Mouse (Mus musculus): ENCODE results near the gene Stk40.
"Not testable (repeated sequence)": the region's sequence is repeated elsewhere in the genome, so short reads cannot be mapped to it uniquely, and the experiment has no call there.

Stk40 gene

DNA sequence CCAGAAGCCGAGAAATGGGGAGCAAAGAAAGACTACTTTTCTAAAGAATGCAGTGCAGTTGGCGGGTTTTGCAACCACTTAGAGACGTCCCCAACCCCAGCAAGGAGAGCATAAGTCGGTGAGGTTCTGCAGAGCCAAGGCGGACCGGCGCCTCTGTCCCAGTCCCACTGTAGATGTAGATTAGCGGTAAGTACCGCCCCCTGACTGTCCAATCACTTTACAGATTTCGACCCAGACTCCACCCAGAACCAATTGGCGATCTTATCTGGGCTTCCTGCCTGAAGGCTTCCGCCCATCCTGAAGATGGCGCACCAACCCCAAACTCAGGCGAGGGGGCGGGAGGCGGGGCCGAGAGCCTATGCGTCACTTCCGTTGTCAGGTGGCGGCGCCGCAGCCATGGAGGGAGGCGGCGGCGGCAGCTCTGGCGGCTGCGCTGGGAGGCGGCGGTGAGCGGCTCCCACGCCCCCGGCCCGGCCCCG, at the start of gene Stk40:
Stk40 (plus strand) TSS at position 368 of the 479 bp plus-strand sequence.
- DNase-seq (ENCODE audit: low spot score in 2 of 2) = peak; percentile 94 to 95

DNA sequence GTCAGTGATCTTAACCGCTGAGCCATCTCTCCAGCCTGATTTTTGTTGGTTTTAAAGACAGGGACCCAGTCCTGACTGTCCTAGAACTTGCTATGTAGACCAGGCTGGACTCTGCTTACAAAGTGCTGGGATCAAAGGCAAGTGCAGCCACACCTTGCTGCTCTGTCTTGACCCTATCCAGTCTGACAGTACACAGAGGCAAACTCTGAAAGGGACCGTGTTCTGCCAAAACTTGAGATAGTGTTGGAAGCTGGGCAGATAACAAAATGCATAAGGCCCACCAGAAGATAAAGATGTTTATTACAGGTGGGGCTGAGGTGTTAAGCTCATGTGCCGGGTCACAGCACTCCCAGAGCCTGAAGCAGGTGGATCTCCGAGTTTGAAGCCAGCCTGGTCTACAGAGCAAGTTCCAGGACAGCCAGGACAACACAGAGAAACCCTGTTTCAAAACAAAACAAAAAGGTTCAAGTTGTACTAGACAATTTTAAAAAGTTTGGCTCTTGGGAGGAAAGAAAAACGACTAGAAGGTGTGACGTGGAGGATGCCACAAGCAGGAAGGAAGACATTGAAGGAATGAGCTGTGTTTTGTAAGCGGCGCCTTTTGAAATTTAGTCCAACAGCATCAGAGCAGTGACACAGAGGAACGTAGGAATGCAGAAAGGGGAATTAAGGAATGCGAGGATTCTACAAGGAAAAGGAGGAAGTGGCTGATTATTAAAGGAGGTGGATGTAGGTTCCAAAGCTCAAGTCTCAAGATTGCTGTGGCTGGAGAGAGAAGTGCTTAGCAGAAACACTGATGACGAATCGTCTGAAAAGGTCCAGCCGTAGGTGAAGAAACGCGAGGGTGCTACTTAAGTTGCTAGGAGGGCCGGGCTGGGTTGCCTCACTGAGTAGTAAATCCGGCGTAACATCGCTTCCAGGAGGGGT, 46.3 kb upstream of the Stk40 start:
- no peak for DNase-seq (ENCODE audit: low spot score in 2 of 2)

GRCm38 (mm10) chr4:126058134-126058996, 45.4 kb upstream of the Stk40 start, which contains the start of gene Oscp1:
Oscp1 (plus strand) TSS chr4:126058565.
- DNase-seq (ENCODE audit: low spot score in 2 of 2) = peak; percentile 87 to 91

- DNase-seq (ENCODE audit: low spot score in 2 of 2) = no peak
Measured at GRCm38 (mm10) chr4:126058997-126059362, 44.8 kb upstream of the Stk40 start.

- no peak for DNase-seq (ENCODE audit: low spot score in 2 of 2)
Measured at GRCm38 (mm10) chr4:126062856-126063255, 40.9 kb upstream of the Stk40 start.

DNA sequence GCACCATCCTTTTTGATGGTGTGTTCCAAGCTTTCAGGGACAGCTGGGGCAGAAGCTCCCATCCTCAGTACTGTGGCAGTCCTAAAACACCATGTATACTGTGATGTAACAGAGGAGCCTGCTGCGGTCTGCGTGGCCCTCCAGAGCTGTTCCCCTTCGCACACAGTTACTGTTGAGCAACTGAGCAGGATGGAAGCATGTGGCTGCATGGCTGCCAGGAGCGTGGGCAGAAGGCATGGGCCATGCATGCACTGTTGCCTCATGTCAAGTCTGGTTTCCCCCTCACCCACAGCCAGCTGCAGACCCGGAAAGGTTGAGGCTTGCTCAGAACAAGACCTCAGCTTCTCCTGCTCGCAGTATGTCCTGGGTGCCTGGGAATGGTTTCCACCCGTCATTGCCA, 38.5 kb upstream of the Stk40 start:
- DNase-seq (ENCODE audit: low spot score in 2 of 2) = no peak

DNA sequence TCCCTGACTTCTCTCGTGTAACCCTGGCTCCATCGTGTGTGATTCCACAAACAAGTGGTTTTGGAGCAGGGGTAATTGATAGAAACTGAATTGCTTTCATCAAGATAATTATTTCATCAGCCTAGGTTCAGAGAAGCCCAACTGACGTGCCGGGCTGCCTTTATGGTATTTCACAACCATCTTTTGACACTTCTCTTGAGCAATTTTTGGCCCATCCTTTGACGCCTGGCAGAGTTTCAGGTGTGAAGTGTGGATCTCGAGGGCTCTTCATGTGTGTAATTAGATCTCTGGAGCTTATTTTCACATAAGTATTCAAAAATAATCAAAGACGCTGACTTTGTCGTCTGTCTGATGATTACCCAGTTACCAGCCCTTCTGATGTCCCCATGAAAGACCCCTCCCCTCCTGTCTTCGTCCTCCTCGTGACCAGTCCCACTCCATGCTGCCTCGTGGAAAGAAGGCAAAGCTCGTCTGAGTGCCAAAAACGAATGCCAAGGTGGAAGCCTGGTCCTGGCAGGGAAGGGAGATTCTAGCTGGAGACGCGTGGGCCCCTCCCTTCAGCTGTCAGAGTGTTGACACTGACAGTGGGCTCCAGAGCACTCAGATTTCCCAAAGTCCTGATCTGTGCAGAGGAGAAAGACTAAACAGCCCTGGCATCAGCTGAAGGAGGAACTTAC, 36.2 kb upstream of the Stk40 start:
- DNase-seq (ENCODE audit: low spot score in 2 of 2) = no peak

GRCm38 (mm10) chr4:126068842-126069241, 34.9 kb upstream of the Stk40 start:
- DNase-seq (ENCODE audit: low spot score in 2 of 2) = no peak

DNA sequence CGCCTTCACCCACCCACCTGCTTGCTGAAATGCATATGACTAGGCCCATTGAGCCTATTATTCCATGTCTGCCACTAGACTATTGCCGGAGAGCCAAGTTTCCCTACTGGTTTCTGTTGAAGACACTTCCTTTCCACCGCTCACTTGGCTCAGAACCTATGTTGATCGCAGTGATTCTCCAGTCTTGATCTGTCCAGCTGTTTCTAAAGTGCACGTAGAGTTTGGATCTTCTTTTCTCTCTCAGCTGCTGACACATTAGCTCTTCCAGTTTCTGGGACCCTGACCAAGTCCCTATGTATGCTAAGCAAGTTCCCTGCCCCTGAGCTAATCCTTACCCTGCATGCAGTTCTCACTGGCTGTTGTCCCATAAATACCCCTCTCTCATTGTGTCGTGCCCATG, 25.9 kb upstream of the Stk40 start:
- no peak for DNase-seq (ENCODE audit: low spot score in 2 of 2)

DNA sequence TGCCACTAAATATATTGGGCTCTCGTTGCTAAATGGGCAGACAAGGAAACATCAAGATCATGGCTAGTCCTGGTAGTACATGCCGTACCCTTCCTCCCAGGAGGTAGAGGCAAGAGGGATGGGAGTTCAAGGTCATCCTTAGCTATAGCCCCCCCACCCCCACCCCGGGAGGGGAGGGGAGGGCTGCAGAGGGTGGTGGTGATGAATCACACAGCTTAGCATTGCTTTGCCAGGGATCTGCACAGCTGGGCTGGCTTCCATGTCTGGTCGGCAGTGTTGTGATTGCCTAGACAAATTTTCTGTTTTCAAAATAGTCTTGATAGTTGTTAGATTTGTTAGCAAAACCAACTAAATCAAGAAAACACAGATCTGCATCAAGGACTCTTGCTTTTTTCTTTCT, 24.5 kb upstream of the Stk40 start:
- no peak for DNase-seq (ENCODE audit: low spot score in 2 of 2)

DNA sequence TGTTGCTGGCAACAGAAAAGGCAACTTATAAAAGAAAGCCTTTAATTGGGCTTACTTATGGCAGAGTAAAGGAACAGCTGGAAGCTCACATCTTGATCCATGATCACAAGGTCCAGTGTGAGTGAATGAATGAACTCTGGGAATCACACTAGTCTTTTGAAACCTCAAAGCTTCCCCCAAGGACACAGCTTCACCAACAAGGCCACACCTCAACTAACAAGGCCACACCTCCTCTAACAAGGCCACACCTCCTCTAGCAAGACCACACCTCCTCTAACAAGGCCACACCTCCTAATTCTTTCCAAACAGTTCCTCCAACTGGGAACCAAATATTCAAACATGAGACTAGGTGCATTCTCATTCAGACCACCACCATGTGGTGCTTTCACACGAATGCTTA, 22.2 kb upstream of the Stk40 start:
- DNase-seq (ENCODE audit: low spot score in 2 of 2) = no peak

- DNase-seq (ENCODE audit: low spot score in 2 of 2) = no peak
Measured at GRCm38 (mm10) chr4:126083021-126083420, 20.7 kb upstream of the Stk40 start.

- no peak for DNase-seq (ENCODE audit: low spot score in 2 of 2)
Measured at GRCm38 (mm10) chr4:126084382-126084781, 19.4 kb upstream of the Stk40 start.

- peak; percentile 80 to 82 for DNase-seq (ENCODE audit: low spot score in 2 of 2)
Measured at GRCm38 (mm10) chr4:126085996-126086576, 17.7 kb upstream of the Stk40 start.

DNA sequence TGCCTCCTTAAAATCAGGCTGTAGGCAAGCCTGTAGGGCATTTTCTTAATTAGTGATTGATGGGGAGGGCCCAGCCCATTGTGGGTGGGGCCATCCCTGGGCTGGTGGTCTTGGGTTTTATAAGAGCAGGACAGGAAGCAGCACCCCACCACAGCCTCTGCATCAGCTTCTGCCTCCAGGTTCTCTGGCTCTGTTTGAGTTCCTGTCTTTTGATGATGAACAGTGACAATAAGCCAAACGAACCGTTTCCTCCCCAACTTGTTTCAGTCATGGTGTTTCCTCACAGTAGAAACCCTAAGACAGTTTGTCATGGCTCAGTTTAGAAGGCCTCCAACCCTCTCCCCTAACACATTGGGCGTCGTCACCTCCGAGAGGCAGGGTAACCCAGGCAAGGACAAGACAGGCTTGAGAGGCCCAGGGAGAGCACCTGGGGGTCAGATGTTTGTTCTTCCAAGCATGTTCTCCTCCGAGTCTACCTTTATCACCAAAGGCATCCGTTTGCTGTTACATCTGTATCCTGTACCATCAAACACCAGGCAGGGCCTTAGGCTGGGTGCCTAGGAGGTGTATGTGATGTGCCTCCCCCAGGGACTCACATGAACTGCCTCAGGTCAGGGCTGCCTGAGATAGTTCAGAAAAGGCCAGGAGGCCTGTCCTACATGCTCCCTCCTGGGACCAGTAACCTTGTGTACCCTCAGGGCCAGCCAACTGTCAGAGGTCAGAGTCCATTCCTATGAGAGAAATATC, 13.5 kb upstream of the Stk40 start:
- DNase-seq (ENCODE audit: low spot score in 2 of 2) = no peak

DNA sequence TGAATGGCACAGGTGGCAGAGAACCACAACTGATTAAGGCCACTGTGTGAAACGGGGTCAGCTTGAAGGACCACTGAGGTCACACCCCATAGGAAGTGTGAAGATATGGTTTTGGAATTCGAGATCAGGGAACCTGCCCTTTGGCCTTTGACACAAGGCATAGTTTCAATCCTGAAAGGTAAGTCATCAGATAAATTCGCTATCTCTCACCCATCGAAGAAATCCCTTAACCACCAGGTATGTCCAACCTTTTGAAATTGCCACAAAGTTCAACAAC, 13.0 kb upstream of the Stk40 start:
- no peak for DNase-seq (ENCODE audit: low spot score in 2 of 2)

DNA sequence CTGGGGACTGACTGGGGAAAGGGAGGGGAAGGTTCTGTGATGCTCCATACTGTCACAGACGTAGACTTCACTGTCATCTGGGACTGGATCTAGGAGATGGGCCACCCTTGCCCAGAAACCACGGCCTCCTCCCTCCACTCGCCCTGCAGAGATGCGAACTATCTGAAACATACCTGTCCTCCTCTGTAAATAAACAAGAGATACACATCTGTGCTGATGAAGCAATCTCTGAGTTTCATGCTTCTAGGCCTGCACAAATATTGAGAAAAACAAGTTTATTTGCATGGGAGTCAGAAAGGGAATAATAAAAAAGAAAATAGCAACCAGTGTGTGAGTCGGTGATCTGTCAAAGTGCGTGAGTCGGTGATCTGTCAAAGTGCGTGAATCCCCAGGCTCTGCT, 11.9 kb upstream of the Stk40 start:
- DNase-seq (ENCODE audit: low spot score in 2 of 2) = no peak

DNA sequence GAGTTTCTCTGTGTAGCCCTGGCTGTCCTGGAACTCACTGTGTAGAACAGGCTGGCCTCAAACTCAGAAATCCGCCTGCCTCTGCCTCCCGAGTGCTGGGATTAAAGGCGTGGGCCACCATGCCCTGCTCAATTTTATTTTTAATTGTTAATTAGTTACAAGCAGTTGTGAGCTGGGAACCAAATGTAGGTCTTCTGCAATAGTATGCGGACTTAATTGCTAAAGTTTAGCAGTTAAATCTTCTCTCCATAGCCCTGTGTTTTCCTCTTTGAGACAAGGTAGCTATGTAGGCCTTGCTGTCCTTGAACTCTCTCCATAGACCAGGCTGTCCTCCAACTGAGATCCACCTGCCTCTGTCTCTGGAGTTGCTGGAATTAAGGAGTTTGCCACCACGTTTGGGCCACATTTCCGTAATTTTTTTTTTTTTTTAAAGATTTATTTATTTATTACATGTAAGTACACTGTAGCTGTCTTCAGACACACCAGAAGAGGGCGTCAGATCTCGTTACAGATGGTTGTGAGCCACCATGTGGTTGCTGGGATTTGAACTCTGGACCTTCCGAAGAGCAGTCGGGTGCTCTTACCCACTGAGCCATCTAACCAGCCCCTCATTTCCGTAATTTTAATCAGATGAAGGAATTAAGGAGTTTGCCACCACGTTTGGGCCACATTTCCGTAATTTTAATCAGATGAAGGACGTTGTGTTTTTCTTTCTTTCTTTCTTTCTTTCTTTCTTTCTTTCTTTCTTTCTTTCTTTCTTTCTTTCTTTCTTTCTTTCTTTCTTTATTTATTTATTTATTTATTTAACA, 7.9 kb upstream of the Stk40 start:
- not testable (repeated sequence) for DNase-seq (ENCODE audit: low spot score in 2 of 2)

DNA sequence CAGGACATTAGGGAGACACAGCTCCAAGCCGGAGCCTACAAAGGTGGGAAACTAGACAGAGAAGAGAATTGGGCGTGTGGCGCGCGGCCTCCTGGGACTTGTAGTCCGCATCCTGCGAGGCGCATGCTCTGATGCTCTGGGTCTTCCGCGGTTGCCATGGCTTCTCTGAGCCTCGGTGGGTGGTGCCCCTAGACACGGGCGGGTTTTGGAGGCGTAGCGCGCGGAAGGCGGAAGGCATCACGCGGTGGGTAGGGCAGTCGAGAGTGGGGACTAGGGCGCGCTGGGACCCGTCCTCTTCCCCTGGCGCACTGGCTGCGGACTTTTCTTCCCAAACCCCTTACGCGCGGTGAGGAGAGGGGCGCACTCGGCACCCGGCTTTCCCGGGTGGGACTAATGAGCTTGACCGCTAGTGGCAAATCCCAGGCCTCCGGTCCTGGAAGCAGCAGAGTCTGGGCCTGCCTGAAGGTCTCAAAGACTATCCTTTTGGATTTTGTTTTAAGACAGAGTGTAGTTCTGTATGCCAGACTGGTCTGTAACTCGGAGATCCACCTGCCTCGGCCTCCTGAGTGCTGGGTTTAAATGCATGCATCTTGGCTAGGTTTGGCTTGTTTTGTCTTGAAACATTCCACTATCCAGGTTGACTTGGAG, 7.2 kb upstream of the Stk40 start, which contains the start of gene Lsm10:
Lsm10 (plus strand) TSS at position 160 of the 648 bp plus-strand sequence.
- peak; percentile 96 to 97 for DNase-seq (ENCODE audit: low spot score in 2 of 2)

All from spleen, postnatal 36 days (tissue).